Mouse (Mus musculus) intestine, embryonic 14.5 days (tissue): ENCODE data around the gene Rnf43. TPM values are rescaled to one million over a fixed set of nuclear protein-coding genes. Genes with fewer than 3 reads are reported as not detected.
A peak's percentile ranks its signal among the peaks of the same experiment; 100 is the strongest.

Experiments used
- ATAC-seq: fragments of 200-750 bp; cut with Nextera tagmentation; replicated peaks from 2 replicates; pipeline ENCODE4 v1.8.0; 2017; ENCODE audit warnings: low read depth, moderate number of reproducible peaks, moderate TSS enrichment, moderate library complexity; ENCODE audit not compliant: low FRiP score, low TSS enrichment
- DNase-seq: peaks from one replicate; pipeline ENCODE4 v3.0.0-alpha.2; 2018; ENCODE audit warnings: low spot score
- H3K27ac ChIP-seq: fragments of 300-500 bp; sonication (generic); 2 replicates; pipeline ENCODE4 v1.5.1; 2014; ENCODE audit warnings: low read depth, mild to moderate bottlenecking, control low read depth
- H3K27me3 ChIP-seq: fragments of 300-500 bp; sonication (generic); replicated peaks from 2 replicates; pipeline ENCODE4 v1.6.1; 2014; ENCODE audit warnings: low read length, control low read depth; ENCODE audit not compliant: control insufficient read depth, insufficient read depth
- H3K36me3 ChIP-seq: fragments of 300-500 bp; sonication (generic); 2 replicates; pipeline ENCODE4 v1.6.1; 2014; ENCODE audit warnings: low read length, control low read depth; ENCODE audit not compliant: control insufficient read depth, insufficient read depth
- H3K4me1 ChIP-seq: fragments of 300-500 bp; sonication (generic); replicated peaks from 2 replicates; pipeline ENCODE4 v1.6.1; 2014; ENCODE audit warnings: low read length, control low read depth, mixed read lengths; ENCODE audit not compliant: control insufficient read depth, insufficient read depth
- H3K4me2 ChIP-seq: fragments of 300-500 bp; sonication (generic); 2 replicates; pipeline ENCODE4 v1.6.1; 2014; ENCODE audit warnings: low read length
- H3K4me3 ChIP-seq: fragments of 300-500 bp; sonication (generic); 2 replicates; pipeline ENCODE4 v1.5.1; 2014; ENCODE audit warnings: low read depth, low read length, control low read depth, mixed read lengths
- H3K9ac ChIP-seq: fragments of 300-500 bp; sonication (generic); 2 replicates; pipeline ENCODE4 v1.6.1; 2014; ENCODE audit warnings: mild to moderate bottlenecking, low read length
- H3K9me3 ChIP-seq: fragments of 300-500 bp; sonication (generic); 2 replicates; pipeline ENCODE4 v1.6.1; 2016; ENCODE audit warnings: low read length, control low read depth; ENCODE audit not compliant: control insufficient read depth
- WGBS: fragments of 180-500 bp; shearing (Covaris S2); extraction: QIAGEN DNeasy Blood & Tissue Kit; methylation state at CpG from one replicate; pipeline ENCODE4 v1.1.7; 2014; 5-methylcytosine and 5-hydroxymethylcytosine counted together
- polyA plus RNA-seq: library from polyadenylated mRNA; unstranded; fragments of >200 nt; fragmentation: Nextera tagmentation; extraction: Ambion mirVana; gene quantifications from 2 replicates; pipeline ENCODE4 v1.2.1, GENCODE M21; 2014

The Rnf43 gene
- polyA plus RNA-seq, 1 experiment from 2014 or later, result 18.9 TPM

DNA sequence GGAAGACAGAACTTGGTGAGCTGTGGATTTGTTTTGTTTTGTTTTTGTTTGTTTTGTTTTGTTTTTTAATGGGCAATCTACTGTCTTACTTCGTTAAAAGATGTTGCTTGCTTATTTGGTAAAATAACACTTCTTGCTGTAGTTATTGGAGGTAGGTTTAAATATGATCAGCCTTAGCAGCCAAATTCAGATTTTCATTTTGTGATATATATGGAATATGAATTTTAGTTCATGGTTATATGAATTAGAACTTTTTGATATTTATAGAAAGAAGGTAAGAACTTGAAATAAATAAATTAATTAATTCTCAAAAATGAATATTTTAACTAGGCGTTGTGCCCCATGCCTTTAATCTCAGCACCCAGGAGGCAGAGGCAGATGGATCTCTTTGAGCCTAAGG, 3.1 kb downstream of the Rnf43 start:
- no peaks in the 10 kb centered on the region; the same call in 1 of the 2 replicates for H3K27me3 ChIP-seq
- H3K9me3 ChIP-seq, result no peaks in the 10 kb centered on the region
- no peaks in the 10 kb centered on the region for H3K36me3 ChIP-seq
- peak overlapping the region; percentile 31 for H3K4me3 ChIP-seq
- H3K4me2 ChIP-seq, result peak overlapping the region; percentile 35
- H3K9ac ChIP-seq, result peak overlapping the region; percentile 39
- DNase-seq, result no peak
- no peak for ATAC-seq
- H3K4me1 ChIP-seq, result no peaks in the 10 kb centered on the region
- no peak overlapping the region for H3K27ac ChIP-seq
- 61% methylated on average over 2 of the region's 2 CpGs for WGBS

DNA sequence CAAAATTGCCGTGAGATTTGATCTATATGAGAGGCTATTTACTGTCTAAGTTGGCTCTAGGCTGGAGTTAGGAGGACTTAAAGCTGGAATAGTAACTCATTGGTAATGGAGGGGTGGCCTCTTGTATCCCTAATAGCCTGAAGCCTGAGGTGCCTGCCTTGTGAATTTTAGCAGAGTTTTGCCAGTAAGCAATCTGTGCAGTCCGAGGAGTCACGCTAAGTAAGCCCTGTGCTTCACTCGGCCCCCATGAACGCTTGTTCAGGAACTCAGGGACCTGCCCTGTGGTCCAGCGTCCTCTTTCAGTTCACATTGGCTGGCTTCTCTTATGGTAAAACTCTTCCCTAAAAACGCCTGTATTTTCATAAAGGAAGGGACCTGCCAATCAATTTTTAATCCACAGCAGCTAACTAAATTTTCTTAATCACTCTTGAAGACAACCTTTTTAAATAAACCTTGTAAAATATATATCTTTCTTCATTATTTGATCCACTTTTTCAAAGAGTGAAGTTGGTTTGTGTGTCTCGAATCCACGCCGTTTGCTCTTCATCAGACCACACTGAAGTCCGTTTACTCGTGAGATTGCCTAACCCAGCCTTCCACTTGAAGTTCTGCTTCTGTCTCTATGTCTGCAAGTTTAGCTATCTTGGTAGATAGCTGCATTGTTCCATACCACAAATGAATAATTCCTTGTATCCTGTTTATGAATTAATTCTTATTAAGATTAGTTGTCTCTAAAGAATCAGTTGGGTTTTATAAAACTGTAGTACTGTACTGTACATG, 3.9 kb downstream of the Rnf43 start:
- Histone ChIP-seq H3K9ac (peak overlapping the region; percentile 39), H3K27ac (no peak overlapping the region), H3K9me3 (no peaks in the 10 kb centered on the region), H3K4me3 (peak overlapping the region; percentile 31), H3K27me3 (no peaks in the 10 kb centered on the region; the same call in 1 of the 2 replicates), H3K36me3 (no peaks in the 10 kb centered on the region), H3K4me1 (no peaks in the 10 kb centered on the region), H3K4me2 (peak overlapping the region; percentile 35)
- DNase-seq (no peak), ATAC-seq (no peak)
- WGBS, result 63% methylated on average over 12 of the region's 12 CpGs

DNA sequence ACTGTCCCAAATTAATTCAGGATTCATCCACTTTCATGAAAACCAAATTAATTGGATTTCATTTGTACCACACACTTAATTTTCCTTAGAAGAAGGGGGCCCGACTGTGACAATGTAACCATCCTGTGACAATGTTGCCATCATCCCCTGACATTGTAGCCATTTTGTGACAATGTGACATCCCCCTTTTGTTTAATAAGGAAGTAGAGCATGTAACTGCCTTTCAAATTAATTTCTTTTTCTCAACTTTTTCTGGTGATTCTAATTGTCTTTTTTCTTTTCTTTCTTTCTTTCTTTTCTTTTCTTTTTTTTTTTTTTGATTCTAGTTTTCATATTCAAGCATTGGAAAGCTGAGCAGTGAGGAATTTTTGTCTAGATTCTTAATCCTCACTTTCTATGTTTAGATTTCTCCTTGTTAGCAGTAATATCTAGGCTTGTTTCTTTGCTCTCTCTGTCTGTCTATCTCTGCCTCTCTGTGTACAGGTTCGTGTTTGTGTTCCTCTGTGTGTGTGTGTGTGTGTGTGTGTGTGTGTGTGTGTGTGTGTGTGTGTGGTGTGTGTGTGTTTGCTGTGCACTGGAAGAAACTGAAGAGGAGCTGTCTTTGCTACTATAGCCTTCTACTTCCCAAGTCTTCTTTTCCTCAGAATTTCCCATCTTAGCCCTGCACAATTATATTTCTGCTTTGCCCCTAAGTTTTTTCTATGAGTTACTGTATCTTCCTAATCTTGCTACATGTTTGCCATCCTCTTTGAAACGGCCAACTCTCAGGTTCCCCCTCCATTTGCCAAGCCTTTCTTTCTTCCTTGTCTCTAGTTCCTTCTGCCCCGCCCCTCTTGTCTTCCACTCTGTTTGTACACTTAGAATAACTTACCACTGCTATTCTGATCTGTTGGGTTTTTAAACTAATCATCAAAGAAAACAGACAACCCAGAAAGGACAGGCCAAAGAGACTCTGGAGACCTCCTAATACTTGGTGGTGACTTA, 4.9 kb downstream of the Rnf43 start:
- no peaks in the 10 kb centered on the region; the same call in 1 of the 2 replicates for H3K27me3 ChIP-seq
- peak overlapping the region; percentile 35 for H3K4me2 ChIP-seq
- H3K4me1 ChIP-seq, result no peaks in the 10 kb centered on the region
- H3K4me3 ChIP-seq, result 0 out of 2 replicates have a peak overlapping the region, but pooled peaks have one; percentile 31
- H3K9me3 ChIP-seq, result no peaks in the 10 kb centered on the region
- H3K36me3 ChIP-seq, result no peaks in the 10 kb centered on the region
- DNase-seq, result no peak
- no peak overlapping the region for H3K9ac ChIP-seq
- no peak for ATAC-seq
- WGBS, result 57% methylated on average over 4 of the region's 4 CpGs
- H3K27ac ChIP-seq, result no peak overlapping the region

DNA sequence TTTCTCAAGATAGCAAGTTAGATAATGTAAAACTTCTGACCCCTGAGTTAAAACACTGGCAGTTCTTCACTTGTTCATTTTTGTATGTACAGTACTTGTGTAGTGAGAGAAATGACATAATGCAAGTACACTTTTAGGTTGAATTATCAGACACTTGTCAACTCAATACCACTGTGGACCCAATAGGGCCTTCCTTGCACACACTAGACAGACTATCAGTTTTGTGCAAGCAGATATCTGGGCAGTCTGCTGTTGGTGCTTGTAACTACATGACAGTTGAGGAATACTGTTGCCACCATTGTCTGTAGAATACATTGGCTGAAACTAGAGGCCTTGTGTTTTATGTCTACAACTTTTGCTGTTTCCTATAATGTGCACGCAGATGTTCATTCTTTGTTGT, 10.8 kb downstream of the Rnf43 start:
- no peak for DNase-seq
- no peaks in the 10 kb centered on the region for H3K27me3 ChIP-seq
- 98% methylated on average over 1 of the region's 1 CpGs for WGBS
- H3K4me1 ChIP-seq, result no peaks in the 10 kb centered on the region
- H3K9me3 ChIP-seq, result no peaks in the 10 kb centered on the region
- H3K4me2 ChIP-seq, result no peak overlapping the region
- no peak overlapping the region for H3K9ac ChIP-seq
- ATAC-seq, result no peak
- H3K36me3 ChIP-seq, result no peaks in the 10 kb centered on the region
- no peak overlapping the region for H3K4me3 ChIP-seq
- H3K27ac ChIP-seq, result no peak overlapping the region

DNA sequence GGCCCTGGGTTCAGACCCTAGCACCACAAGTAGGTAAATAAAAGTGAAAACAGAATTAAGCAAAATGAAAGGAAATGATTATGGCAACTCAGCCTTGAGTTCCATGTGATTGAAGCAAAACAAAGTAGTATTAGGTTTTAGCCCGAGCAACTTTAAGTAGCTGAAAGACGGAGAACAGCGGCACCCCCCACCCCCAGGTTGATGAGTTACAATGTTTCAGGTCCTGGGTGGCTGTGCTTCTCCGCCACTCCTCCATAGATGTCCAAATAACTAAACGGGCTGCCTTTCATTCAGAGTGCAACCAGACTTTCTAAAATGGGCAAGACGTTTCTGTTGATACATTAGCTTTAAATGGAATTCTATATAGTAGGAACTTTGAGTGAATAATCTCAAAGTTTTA, 13.1 kb downstream of the Rnf43 start:
- ATAC-seq, result no peak
- Histone ChIP-seq H3K4me2 (no peak overlapping the region), H3K27me3 (no peaks in the 10 kb centered on the region), H3K27ac (no peak overlapping the region), H3K9ac (no peak overlapping the region), H3K4me3 (no peak overlapping the region), H3K36me3 (no peaks in the 10 kb centered on the region), H3K4me1 (no peaks in the 10 kb centered on the region), H3K9me3 (no peaks in the 10 kb centered on the region)
- DNase-seq, result no peak
- WGBS, result 79% methylated on average over 6 of the region's 6 CpGs

DNA sequence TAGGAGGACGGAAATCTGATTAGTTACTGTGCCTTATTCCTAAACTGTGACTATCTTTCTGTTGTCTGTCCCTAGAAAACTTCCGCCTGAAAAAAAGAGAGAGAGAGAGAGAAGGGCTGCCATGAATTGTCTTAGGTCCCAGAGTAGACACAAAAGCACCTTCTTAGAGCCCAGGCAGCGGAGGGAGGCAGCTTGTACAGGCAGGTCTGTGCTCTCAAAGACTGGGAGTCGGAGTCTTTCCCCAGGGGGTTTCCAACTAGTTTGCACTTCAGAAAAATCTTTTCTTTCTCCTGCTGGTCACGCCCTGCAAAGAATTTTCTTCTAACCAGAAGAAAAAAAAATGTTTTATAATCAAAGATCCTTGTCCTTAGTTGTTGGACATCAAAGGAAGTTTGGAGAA, 15.2 kb downstream of the Rnf43 start:
- DNase-seq (no peak), ATAC-seq (no peak)
- Histone ChIP-seq H3K9ac (no peak overlapping the region), H3K36me3 (no peaks in the 10 kb centered on the region), H3K27me3 (no peaks in the 10 kb centered on the region), H3K27ac (no peak overlapping the region), H3K4me3 (no peak overlapping the region), H3K4me1 (no peaks in the 10 kb centered on the region), H3K9me3 (no peaks in the 10 kb centered on the region), H3K4me2 (no peak overlapping the region)
- 71% methylated on average over 5 of the region's 5 CpGs for WGBS

DNA sequence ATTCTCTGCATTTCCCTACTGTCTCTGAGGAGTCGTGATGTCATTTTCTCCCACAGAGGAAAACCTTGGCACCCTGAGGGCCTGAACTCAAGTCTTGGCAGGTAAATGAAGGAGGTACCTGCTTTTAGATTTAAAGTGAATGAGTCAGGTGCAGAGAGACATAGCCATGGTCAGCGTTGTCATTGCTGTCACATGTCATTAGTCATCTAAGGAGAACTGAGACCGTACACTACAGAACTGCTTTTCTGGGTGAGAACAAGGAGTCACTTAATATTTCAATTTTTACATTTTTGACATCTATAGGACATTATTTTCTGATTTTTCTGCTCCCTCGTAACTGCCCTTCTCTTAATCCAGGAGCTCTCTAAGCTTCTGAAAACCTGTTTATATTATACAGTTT, 16.0 kb downstream of the Rnf43 start:
- Histone ChIP-seq H3K9ac (no peak overlapping the region), H3K4me2 (no peak overlapping the region), H3K27ac (no peak overlapping the region), H3K4me3 (no peak overlapping the region), H3K9me3 (no peaks in the 10 kb centered on the region), H3K36me3 (no peaks in the 10 kb centered on the region), H3K27me3 (no peaks in the 10 kb centered on the region), H3K4me1 (no peaks in the 10 kb centered on the region)
- DNase-seq, result no peak
- no peak for ATAC-seq
- 79% methylated on average over 4 of the region's 4 CpGs for WGBS

DNA sequence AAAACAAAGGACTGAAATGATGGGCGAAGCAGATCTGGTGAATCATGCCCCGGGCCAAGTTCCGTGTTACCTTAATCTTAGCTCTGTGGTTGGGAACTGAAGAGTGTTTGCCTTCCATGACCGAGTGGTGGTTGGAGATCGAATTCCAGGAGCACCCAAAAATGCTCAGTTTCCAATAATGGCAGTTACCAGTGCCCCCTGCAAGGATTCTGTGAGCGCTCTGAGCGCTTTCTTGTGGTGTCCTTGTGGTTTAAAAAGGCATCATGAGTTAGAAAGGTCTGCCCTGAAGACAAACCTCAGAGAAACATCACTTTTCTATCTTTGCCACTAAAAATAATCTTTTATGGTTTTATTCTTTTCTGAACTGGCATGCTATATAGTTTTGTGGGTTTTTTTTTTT, 16.5 kb downstream of the Rnf43 start:
- no peak overlapping the region for H3K9ac ChIP-seq
- no peak overlapping the region for H3K4me3 ChIP-seq
- ATAC-seq, result no peak
- WGBS, result 90% methylated on average over 7 of the region's 7 CpGs
- no peak for DNase-seq
- no peaks in the 10 kb centered on the region for H3K4me1 ChIP-seq
- H3K36me3 ChIP-seq, result no peaks in the 10 kb centered on the region
- H3K4me2 ChIP-seq, result no peak overlapping the region
- H3K9me3 ChIP-seq, result no peaks in the 10 kb centered on the region
- H3K27me3 ChIP-seq, result no peaks in the 10 kb centered on the region
- no peak overlapping the region for H3K27ac ChIP-seq
